In genomic region chr2:137715891-137716290, GRCm38 (mm10) we compare ENCODE assay signal across 10 mouse cellular contexts.
A peak's percentile ranks its signal among the peaks of the same experiment; 100 is the strongest.
DNase-seq lines count a peak whose midpoint lies in the region; ATAC-seq lines count a peak whose summit lies in the region.
"Had no signal": no experiment of that assay in that cellular context is flagged by ENCODE, and none has a peak within 500 bp of the region (broad histone marks: within the 10 kb centered on the region; RNA-seq: fewer than 3 reads in every experiment).

No protein-coding gene starts in this region.

- no peak overlapping the region for H3K4me2 ChIP-seq in embryonic facial prominence, embryonic 11.5 days (ENCODE audit: low read depth, low read length)
- no peak overlapping the region for H3K4me2 ChIP-seq in midbrain, embryonic 12.5 days (replicated peaks)
- no peak overlapping the region for H3K4me2 ChIP-seq in midbrain, embryonic 16.5 days (ENCODE audit: low read length)
- H3K4me2 ChIP-seq in intestine, embryonic 15.5 days (replicated peaks) = no peak overlapping the region
- no peak overlapping the region for H3K4me2 ChIP-seq in stomach, embryonic 15.5 days
- H3K4me2 ChIP-seq: liver, embryonic 11.5 days had no signal

- H3K36me3 ChIP-seq in embryonic facial prominence, embryonic 11.5 days (replicated peaks; ENCODE audit: control insufficient read depth, insufficient read depth, low read depth, low read length) = no peaks in the 10 kb centered on the region
- no peaks in the 10 kb centered on the region for H3K36me3 ChIP-seq in embryonic facial prominence, embryonic 10.5 days (replicated peaks)
- no peaks in the 10 kb centered on the region for H3K36me3 ChIP-seq in midbrain, embryonic 12.5 days
- H3K36me3 ChIP-seq in midbrain, embryonic 16.5 days (ENCODE audit: control insufficient read depth, insufficient read depth, low read length) = no peaks in the 10 kb centered on the region
- no peaks in the 10 kb centered on the region for H3K36me3 ChIP-seq in intestine, embryonic 15.5 days
- no peaks in the 10 kb centered on the region for H3K36me3 ChIP-seq in stomach, embryonic 15.5 days

- H3K9ac ChIP-seq in embryonic facial prominence, embryonic 11.5 days (replicated peaks; ENCODE audit: low read length) = no peak overlapping the region
- no peak overlapping the region for H3K9ac ChIP-seq in midbrain, embryonic 12.5 days (replicated peaks)
- H3K9ac ChIP-seq in midbrain, embryonic 16.5 days (ENCODE audit: low read depth, low read length) = no peak overlapping the region
- H3K9ac ChIP-seq in intestine, embryonic 15.5 days = no peak overlapping the region
- H3K9ac ChIP-seq in stomach, embryonic 15.5 days = no peak overlapping the region

- no peak for DNase-seq in embryonic facial prominence, embryonic 11.5 days (ENCODE audit: low spot score)
- DNase-seq in embryonic facial prominence, embryonic 10.5 days (ENCODE audit: low spot score) = no peak
- DNase-seq in gastrocnemius, postnatal 14 days = no peak
- no peak for DNase-seq in right cerebral cortex, postnatal 36 days (ENCODE audit: low spot score in 2 of 2)
- DNase-seq: gastrocnemius, postnatal 25 days had no signal

- H3K9me3 ChIP-seq in embryonic facial prominence, embryonic 11.5 days (replicated peaks; ENCODE audit: control insufficient read depth, low read length) = no peaks in the 10 kb centered on the region
- no peaks in the 10 kb centered on the region for H3K9me3 ChIP-seq in embryonic facial prominence, embryonic 10.5 days
- H3K9me3 ChIP-seq in midbrain, embryonic 12.5 days = no peaks in the 10 kb centered on the region
- H3K9me3 ChIP-seq in midbrain, embryonic 16.5 days (replicated peaks; ENCODE audit: control insufficient read depth, low read length, poor library complexity, severe bottlenecking) = no peaks in the 10 kb centered on the region
- no peaks in the 10 kb centered on the region for H3K9me3 ChIP-seq in intestine, embryonic 15.5 days
- H3K9me3 ChIP-seq in stomach, embryonic 15.5 days = no peaks in the 10 kb centered on the region

- no peak overlapping the region for H3K27ac ChIP-seq in embryonic facial prominence, embryonic 11.5 days (replicated peaks; ENCODE audit: low read depth, low read length)
- H3K27ac ChIP-seq in embryonic facial prominence, embryonic 10.5 days (replicated peaks) = no peak overlapping the region
- H3K27ac ChIP-seq in midbrain, embryonic 12.5 days (replicated peaks) = no peak overlapping the region
- H3K27ac ChIP-seq in midbrain, embryonic 16.5 days (ENCODE audit: low read length) = no peak overlapping the region
- no peak overlapping the region for H3K27ac ChIP-seq in intestine, embryonic 15.5 days
- no peak overlapping the region for H3K27ac ChIP-seq in stomach, embryonic 15.5 days

- no peak overlapping the region for H3K4me3 ChIP-seq in embryonic facial prominence, embryonic 11.5 days (ENCODE audit: low read depth, low read length)
- no peak overlapping the region for H3K4me3 ChIP-seq in embryonic facial prominence, embryonic 10.5 days
- no peak overlapping the region for H3K4me3 ChIP-seq in midbrain, embryonic 12.5 days
- H3K4me3 ChIP-seq in midbrain, embryonic 16.5 days (ENCODE audit: low read depth, low read length) = no peak overlapping the region
- H3K4me3 ChIP-seq in intestine, embryonic 15.5 days (replicated peaks) = no peak overlapping the region
- H3K4me3 ChIP-seq in stomach, embryonic 15.5 days (replicated peaks) = no peak overlapping the region

- intact Hi-C loops in gastrocnemius, postnatal 14 days (cut with DNase I; ENCODE audit: low total_unique reads) = no loop called here

- H3K4me1 ChIP-seq in embryonic facial prominence, embryonic 11.5 days (ENCODE audit: control insufficient read depth, insufficient read depth, low read length) = no peaks in the 10 kb centered on the region
- H3K4me1 ChIP-seq in embryonic facial prominence, embryonic 10.5 days = peaks cover 4% of the 10 kb centered on the region; the same call in 1 of the 2 replicates
- no peaks in the 10 kb centered on the region for H3K4me1 ChIP-seq in midbrain, embryonic 12.5 days
- no peaks in the 10 kb centered on the region for H3K4me1 ChIP-seq in midbrain, embryonic 16.5 days (ENCODE audit: control insufficient read depth, insufficient read depth, low read length)
- H3K4me1 ChIP-seq in intestine, embryonic 15.5 days (replicated peaks) = no peaks in the 10 kb centered on the region
- no peaks in the 10 kb centered on the region for H3K4me1 ChIP-seq in stomach, embryonic 15.5 days

- 88% methylated on average over 2 of the region's 2 CpGs for WGBS in embryonic facial prominence, embryonic 11.5 days
- 76% methylated on average over 2 of the region's 2 CpGs for WGBS in embryonic facial prominence, embryonic 10.5 days
- WGBS in midbrain, embryonic 12.5 days = 93% methylated on average over 2 of the region's 2 CpGs
- WGBS in midbrain, embryonic 16.5 days = 87% methylated on average over 2 of the region's 2 CpGs
- 71% methylated on average over 2 of the region's 2 CpGs for WGBS in intestine, embryonic 15.5 days
- 71% methylated on average over 2 of the region's 2 CpGs for WGBS in stomach, embryonic 15.5 days

- ATAC-seq in embryonic facial prominence, embryonic 11.5 days (replicated peaks; ENCODE audit: insufficient number of reproducible peaks, low FRiP score, low TSS enrichment, low read depth) = 0 out of 2 replicates have a peak, but pooled peaks have one; percentile 14
- ATAC-seq in midbrain, embryonic 12.5 days (ENCODE audit: low FRiP score, low read depth) = 0 out of 2 replicates have a peak, but pooled peaks have one; percentile 23
- ATAC-seq in midbrain, embryonic 16.5 days = no peak
- peak; percentile 78 for ATAC-seq in intestine, embryonic 15.5 days
- ATAC-seq in stomach, embryonic 15.5 days (ENCODE audit: insufficient read depth, low FRiP score, low read depth) = peak; percentile 73

- no peaks in the 10 kb centered on the region for H3K27me3 ChIP-seq in embryonic facial prominence, embryonic 11.5 days (ENCODE audit: control insufficient read depth, insufficient read depth, low read length)
- peaks cover 11% of the 10 kb centered on the region; the same call in 1 of the 2 replicates for H3K27me3 ChIP-seq in embryonic facial prominence, embryonic 10.5 days (replicated peaks; ENCODE audit: low read depth, poor library complexity, severe bottlenecking)
- peaks cover 32% of the 10 kb centered on the region for H3K27me3 ChIP-seq in midbrain, embryonic 12.5 days
- H3K27me3 ChIP-seq in midbrain, embryonic 16.5 days (ENCODE audit: control insufficient read depth, insufficient read depth, low read depth, low read length) = 0 out of 2 replicates have a peak, but pooled peaks cover 2% of the 10 kb centered on the region
- H3K27me3 ChIP-seq in intestine, embryonic 15.5 days (replicated peaks) = no peaks in the 10 kb centered on the region
- H3K27me3 ChIP-seq in stomach, embryonic 15.5 days (replicated peaks) = no peaks in the 10 kb centered on the region
